Mouse (Mus musculus) olfactory bulb, adult 2 months (tissue): Measurements from ENCODE around the gene Gse1.

Experiments used
- CTCF ChIP-seq: fragments of 200-500 bp; IDR thresholded peaks from 2 replicates; pipeline ENCODE4 v1.5.1; 2012; ENCODE audit warnings: low read depth, mild to moderate bottlenecking, low read length, moderate library complexity; ENCODE audit not compliant: insufficient read depth
- POLR2A ChIP-seq: fragments of 200-500 bp; IDR thresholded peaks from 2 replicates; pipeline ENCODE4 v1.6.1; 2012; ENCODE audit warnings: mild to moderate bottlenecking, low read depth, low read length, moderate library complexity; ENCODE audit not compliant: insufficient read depth

GRCm38 (mm10) chr8:120429116-120429515 is 200.9 kb downstream of the Gse1 start:
- TF ChIP-seq POLR2A (no peak), CTCF (no peak)
